16 mouse cellular contexts compared by ENCODE assay signal in the genomic region with DNA sequence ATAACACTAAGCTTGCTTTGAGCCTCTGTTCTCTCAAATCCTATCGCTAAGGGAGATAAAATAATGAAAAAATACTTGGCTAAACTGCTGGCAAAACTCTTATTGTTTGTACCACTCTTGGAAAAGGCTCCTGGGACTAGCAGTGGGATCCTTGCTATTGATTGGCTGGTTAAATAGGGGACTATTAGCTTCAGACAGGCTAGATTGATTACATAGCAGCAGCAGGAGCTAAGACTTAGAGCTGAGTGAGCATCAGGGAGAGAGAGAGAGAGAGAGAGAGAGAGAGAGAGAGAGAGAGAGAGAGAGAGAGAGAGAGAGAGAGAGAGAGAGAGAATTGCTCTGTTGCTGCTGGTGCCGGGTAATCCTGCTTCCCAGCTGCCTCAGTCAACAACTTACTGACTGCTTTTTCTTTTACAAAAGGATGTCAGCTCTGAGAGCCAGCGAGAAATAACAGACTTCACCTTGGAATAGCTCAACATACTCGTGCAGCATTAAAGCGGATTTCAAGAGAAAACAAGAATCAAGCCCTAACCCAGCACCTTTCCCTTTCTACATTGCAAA. TPM values are rescaled to one million over a fixed set of nuclear protein-coding genes. Genes with fewer than 3 reads are reported as not detected.
DNase-seq lines count a peak whose midpoint lies in the region; ATAC-seq and TF ChIP-seq lines count a peak whose summit lies in the region.
"Had no signal": no experiment of that assay in that cellular context is flagged by ENCODE, and none has a peak within 500 bp of the region (broad histone marks: within the 10 kb centered on the region; RNA-seq: fewer than 3 reads in every experiment).

A gene (plus strand): TSS at position 312 of the 561 bp plus-strand sequence.

- no peak for TF ChIP-seq CTCF in gastrocnemius, adult 2 months (IDR thresholded peaks at IDR 0.05)

- H3K27ac ChIP-seq in neural tube, embryonic 14.5 days (ENCODE audit: low read depth, low read length), result no peak within 1 kb of the TSS
- H3K27ac ChIP-seq in stomach, embryonic 16.5 days (ENCODE audit: low read length), result no peak within 1 kb of the TSS
- H3K27ac ChIP-seq in gastrocnemius, adult 2 months, result no peak within 1 kb of the TSS
- H3K27ac ChIP-seq: embryonic facial prominence, embryonic 13.5 days; liver, embryonic 13.5 days had no signal

- no peaks in the 10 kb centered on the region for H3K36me3 ChIP-seq in neural tube, embryonic 14.5 days (ENCODE audit: control insufficient read depth, insufficient read depth, low read length)
- no peaks in the 10 kb centered on the region for H3K36me3 ChIP-seq in stomach, embryonic 16.5 days (ENCODE audit: control insufficient read depth, insufficient read depth, low read length)
- H3K36me3 ChIP-seq: embryonic facial prominence, embryonic 13.5 days; heart, embryonic 12.5 days; liver, embryonic 13.5 days had no signal

- WGBS in neural tube, embryonic 14.5 days, result 51% methylated on average over 5 of the region's 5 CpGs
- 39% methylated on average over 5 of the region's 5 CpGs for WGBS in stomach, embryonic 16.5 days

- H3K9ac ChIP-seq in neural tube, embryonic 14.5 days (replicated peaks; ENCODE audit: low read depth, low read length), result no peak within 1 kb of the TSS
- H3K9ac ChIP-seq in stomach, embryonic 16.5 days (ENCODE audit: low read length), result no peak within 1 kb of the TSS
- H3K9ac ChIP-seq: embryonic facial prominence, embryonic 13.5 days; heart, embryonic 12.5 days; liver, embryonic 13.5 days had no signal

- no peak; the same call in 1 of the 2 replicates for ATAC-seq in neural tube, embryonic 14.5 days (ENCODE audit: low read depth)
- ATAC-seq in stomach, embryonic 16.5 days (ENCODE audit: insufficient read depth, low FRiP score), result no peak
- ATAC-seq: forebrain, embryonic 14.5 days had no signal

- H3K4me1 ChIP-seq in neural tube, embryonic 14.5 days (ENCODE audit: control insufficient read depth, insufficient read depth, low read length), result no peaks in the 10 kb centered on the region
- no peaks in the 10 kb centered on the region for H3K4me1 ChIP-seq in stomach, embryonic 16.5 days (ENCODE audit: control insufficient read depth, insufficient read depth, low read length)
- H3K4me1 ChIP-seq: embryonic facial prominence, embryonic 13.5 days; heart, embryonic 12.5 days; liver, embryonic 13.5 days had no signal

- no peak within 1 kb of the TSS for H3K4me3 ChIP-seq in neural tube, embryonic 14.5 days (ENCODE audit: low read depth, low read length)
- H3K4me3 ChIP-seq in stomach, embryonic 16.5 days (replicated peaks; ENCODE audit: low read length), result no peak within 1 kb of the TSS
- no peak within 1 kb of the TSS for H3K4me3 ChIP-seq in gastrocnemius, adult 2 months
- H3K4me3 ChIP-seq: embryonic facial prominence, embryonic 13.5 days; heart, embryonic 12.5 days; liver, embryonic 13.5 days had no signal

- DNase-seq in frontal cortex, adult 2 months (ENCODE audit: extremely low spot score in 1 of 2, low spot score in 1 of 2), result no peak
- DNase-seq in frontal cortex, postnatal 10 days (ENCODE audit: low spot score in 2 of 2), result no peak
- DNase-seq in neural tube, embryonic 10.5 days (ENCODE audit: extremely low spot score, low spot score), result no peak
- DNase-seq in left cerebral cortex, postnatal 36 days (ENCODE audit: low spot score in 2 of 2), result no peak
- no peak for DNase-seq in lung, postnatal 36 days
- DNase-seq in gastrocnemius, adult 2 months, result no peak
- DNase-seq: adrenal gland, postnatal 10 days; cerebellum, postnatal 36 days; liver, embryonic 13.5 days; lung, postnatal 10 days; thymus, adult 2 months had no signal

- no peaks in the 10 kb centered on the region for H3K27me3 ChIP-seq in neural tube, embryonic 14.5 days (ENCODE audit: control insufficient read depth, insufficient read depth, low read length)
- H3K27me3 ChIP-seq in stomach, embryonic 16.5 days (ENCODE audit: control insufficient read depth, insufficient read depth, low read length), result no peaks in the 10 kb centered on the region
- H3K27me3 ChIP-seq: embryonic facial prominence, embryonic 13.5 days; heart, embryonic 12.5 days; liver, embryonic 13.5 days had no signal

- no peak within 1 kb of the TSS for H3K4me2 ChIP-seq in neural tube, embryonic 14.5 days (ENCODE audit: low read depth, low read length)
- peak within 1 kb of the TSS; percentile 10; the same call in 1 of the 2 replicates for H3K4me2 ChIP-seq in stomach, embryonic 16.5 days (ENCODE audit: low read depth, low read length)
- H3K4me2 ChIP-seq: embryonic facial prominence, embryonic 13.5 days; heart, embryonic 12.5 days; liver, embryonic 13.5 days had no signal

- H3K9me3 ChIP-seq in neural tube, embryonic 14.5 days (ENCODE audit: control insufficient read depth, low read length), result no peaks in the 10 kb centered on the region
- no peaks in the 10 kb centered on the region for H3K9me3 ChIP-seq in stomach, embryonic 16.5 days (replicated peaks; ENCODE audit: control insufficient read depth, low read length)
- H3K9me3 ChIP-seq: embryonic facial prominence, embryonic 13.5 days; heart, embryonic 12.5 days; liver, embryonic 13.5 days had no signal

- intact Hi-C loops in left cerebral cortex, postnatal 36 days (cut with DNase I), result no loop called here
- intact Hi-C loops in gastrocnemius, adult 2 months (cut with DNase I), result no loop called here

RNA-seq across cellular contexts. Expression of the gene that starts here (rescaled TPM):
- 11.0 and 12.4 TPM in 2 replicates for polyA plus RNA-seq in frontal cortex, adult 2 months (2012; rRNA removed)
- 14.0 and 20.7 TPM in 2 replicates for polyA plus RNA-seq in neural tube, embryonic 14.5 days (2014; fragmentation: Nextera tagmentation; extraction: Ambion mirVana)
- total RNA-seq in left cerebral cortex, postnatal 36 days (2021), result 10 to 100 TPM; 31.8 to 39.9 TPM
- polyA plus RNA-seq in stomach, embryonic 16.5 days (2015; fragmentation: Nextera tagmentation; extraction: Ambion mirVana), result 1.8 and 2.0 TPM in 2 replicates
- total RNA-seq in gastrocnemius, adult 2 months (2021), result not detected
- polyA plus RNA-seq: thymus, adult 2 months had no signal

Comparison
In these comparisons a context has a peak if more than half of its experiments do, and no peak if none do; other contexts are left out.
1. RNA of the gene that starts here (total RNA-seq): 31.8 to 39.9 TPM in left cerebral cortex, postnatal 36 days; not detected in gastrocnemius, adult 2 months; every median in the first group is over 10 times any median in the second.